Mouse (Mus musculus): ENCODE data around the gene Aldh1l1. TPM values are rescaled to one million over a fixed set of nuclear protein-coding genes. Genes with fewer than 3 reads are reported as not detected.

Aldh1l1 gene
- polyA plus RNA-seq, 1 experiment: 17.9 TPM

DNA sequence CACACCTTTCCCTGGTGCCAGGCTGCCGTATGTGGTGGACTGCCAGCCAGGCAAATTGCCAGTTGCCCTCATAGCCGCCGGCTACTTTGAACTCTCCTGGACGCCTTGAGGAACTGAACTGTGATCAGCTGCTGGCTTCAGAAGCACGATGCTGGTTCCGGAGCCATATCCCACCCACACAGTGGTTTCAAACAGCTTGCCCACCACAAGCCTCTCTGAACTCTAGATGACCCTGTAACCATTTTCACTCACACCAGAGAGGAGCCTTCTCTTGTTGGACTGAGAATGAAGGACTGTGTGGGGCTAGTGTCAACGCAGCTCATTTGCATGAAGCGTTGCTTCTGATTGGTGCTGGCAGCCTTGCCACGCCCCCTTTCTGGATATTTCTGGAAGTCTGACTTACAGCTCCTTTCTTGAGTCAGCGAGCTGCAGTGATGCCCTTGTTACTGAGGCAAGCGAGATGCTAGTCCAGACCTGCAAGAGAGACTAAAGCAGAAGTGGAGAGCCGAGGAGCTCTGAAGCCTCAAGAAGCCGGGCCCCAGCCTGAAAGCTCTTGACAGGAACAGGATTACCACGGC, 9.2 kb upstream of the Aldh1l1 start:
- 29% methylated on average over 14 of the region's 14 CpGs for WGBS
- DNase-seq: no peak
- H3K4me1 ChIP-seq (ENCODE audit: control insufficient read depth, insufficient read depth, low read length): peaks cover 13% of the 10 kb centered on the region
- no peak overlapping the region for H3K4me3 ChIP-seq (replicated peaks; ENCODE audit: extremely low read depth, low read depth, low read length)
- TF ChIP-seq CTCF (IDR thresholded peaks at IDR 0.05; ENCODE audit: insufficient read depth, low read length) (no peak), POLR2A (IDR thresholded peaks at IDR 0.05; ENCODE audit: borderline replicate concordance, extremely low read depth, low read depth, low read length) (no peak)

DNA sequence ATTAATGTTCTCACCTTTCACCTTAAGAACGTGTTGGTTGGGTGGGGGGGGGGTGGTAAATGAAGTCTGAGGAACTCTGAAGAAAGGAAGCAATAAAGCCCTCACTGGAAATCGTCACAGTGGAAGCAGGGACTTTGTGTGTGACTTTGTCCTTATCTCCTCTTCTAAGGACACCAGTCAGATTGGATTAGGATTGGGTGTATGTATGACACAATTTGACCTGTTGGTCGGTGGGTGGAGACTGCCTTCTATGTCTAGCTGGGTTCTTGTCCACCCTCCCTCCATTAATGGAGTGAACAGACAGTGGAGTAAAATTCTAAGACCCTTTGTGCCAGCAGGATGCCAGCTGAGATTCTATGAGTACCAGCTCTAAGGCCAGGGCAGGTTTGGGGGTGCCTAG, 2.0 kb upstream of the Aldh1l1 start:
- no peak for DNase-seq
- 55% methylated on average over 3 of the region's 3 CpGs for whole genome bisulfite sequencing
- Histone ChIP-seq H3K4me3 (replicated peaks; ENCODE audit: extremely low read depth, low read depth, low read length) (no peak overlapping the region), H3K4me1 (ENCODE audit: control insufficient read depth, insufficient read depth, low read length) (no peaks in the 10 kb centered on the region)
- TF ChIP-seq POLR2A (IDR thresholded peaks at IDR 0.05; ENCODE audit: borderline replicate concordance, extremely low read depth, low read depth, low read length) (no peak), CTCF (IDR thresholded peaks at IDR 0.05; ENCODE audit: insufficient read depth, low read length) (no peak)

DNA sequence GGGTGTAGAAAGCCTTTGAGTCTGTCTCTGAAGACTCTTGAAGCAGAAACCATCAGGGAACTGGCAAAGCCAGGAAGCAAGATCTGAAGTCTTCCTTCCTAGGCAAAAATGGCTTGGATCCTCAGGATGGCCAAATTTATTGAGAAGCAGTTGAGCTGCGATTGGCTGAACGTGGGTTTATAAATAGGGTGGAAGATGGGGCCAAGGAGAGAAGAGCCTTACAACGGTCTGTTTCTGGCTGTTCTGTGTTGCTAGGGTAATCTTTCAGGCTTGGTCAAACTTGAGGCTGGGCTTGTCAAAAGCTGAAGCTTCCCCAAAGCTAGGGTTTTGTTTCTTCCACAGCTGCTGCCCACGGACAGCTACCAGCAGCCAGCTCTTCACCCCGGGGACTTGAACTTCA, 1.4 kb upstream of the Aldh1l1 start:
- no peak for TF ChIP-seq POLR2A (IDR thresholded peaks at IDR 0.05; ENCODE audit: borderline replicate concordance, extremely low read depth, low read depth, low read length)
- no peak for TF ChIP-seq CTCF (IDR thresholded peaks at IDR 0.05; ENCODE audit: insufficient read depth, low read length)
- Histone ChIP-seq H3K4me1 (ENCODE audit: control insufficient read depth, insufficient read depth, low read length) (no peaks in the 10 kb centered on the region), H3K4me3 (replicated peaks; ENCODE audit: extremely low read depth, low read depth, low read length) (no peak overlapping the region)
- WGBS: 71% methylated on average over 5 of the region's 5 CpGs
- DNase-seq: no peak

DNA sequence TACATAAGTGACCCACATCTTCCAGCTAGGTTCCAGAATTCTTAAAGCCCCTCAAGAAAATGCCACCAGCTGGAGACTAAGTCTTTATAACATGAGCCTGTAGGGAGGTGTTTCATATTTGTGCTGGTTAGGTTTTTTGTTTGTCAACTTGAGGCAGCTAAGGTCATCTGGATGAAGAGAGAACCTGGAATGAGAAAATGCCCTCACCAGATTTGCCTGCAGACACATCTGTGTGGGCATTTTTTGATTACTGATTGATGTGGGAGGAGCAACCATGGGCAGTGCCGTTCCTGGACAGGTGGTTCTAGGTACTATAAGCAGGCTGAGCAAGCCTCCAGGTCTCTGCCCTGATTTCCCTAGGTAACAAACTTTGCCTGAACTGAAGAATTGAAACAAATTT, 1.3 kb downstream of the Aldh1l1 start:
- 74% methylated on average over 1 of the region's 1 CpGs for WGBS

DNA sequence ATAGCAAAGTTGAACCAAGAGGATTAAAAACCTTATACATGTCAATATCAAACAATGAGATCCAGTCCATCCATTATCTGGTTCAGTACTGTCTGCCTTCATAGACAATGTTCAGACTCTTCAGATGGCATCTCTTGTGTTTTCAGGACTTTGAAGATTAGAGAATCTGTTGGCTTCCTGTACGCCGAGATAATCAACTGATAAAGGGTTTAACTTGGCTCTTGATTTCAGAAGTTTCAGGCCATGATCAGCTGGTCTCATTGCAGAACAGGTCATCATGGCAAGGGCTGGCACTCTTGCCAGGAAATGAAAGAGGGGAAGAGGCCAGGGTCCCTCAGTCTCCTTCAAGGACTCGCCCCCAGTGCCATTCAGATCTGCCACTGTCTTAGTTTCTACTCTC, 3.3 kb downstream of the Aldh1l1 start:
- 67% methylated on average over 3 of the region's 3 CpGs for WGBS
- TF ChIP-seq CTCF (IDR thresholded peaks at IDR 0.05; ENCODE audit: insufficient read depth, low read length) (no peak), POLR2A (IDR thresholded peaks at IDR 0.05; ENCODE audit: borderline replicate concordance, extremely low read depth, low read depth, low read length) (no peak)
- DNase-seq: no peak
- Histone ChIP-seq H3K4me3 (replicated peaks; ENCODE audit: extremely low read depth, low read depth, low read length) (no peak overlapping the region), H3K4me1 (ENCODE audit: control insufficient read depth, insufficient read depth, low read length) (no peaks in the 10 kb centered on the region)

More for the DNA sequence above, 1.3 kb downstream of the Aldh1l1 start:
- Histone ChIP-seq H3K4me3 (replicated peaks; ENCODE audit: extremely low read depth, low read depth, low read length) (no peak overlapping the region), H3K4me1 (ENCODE audit: control insufficient read depth, insufficient read depth, low read length) (no peaks in the 10 kb centered on the region)
- DNase-seq: no peak
- no peak for TF ChIP-seq CTCF (IDR thresholded peaks at IDR 0.05; ENCODE audit: insufficient read depth, low read length)
- no peak for TF ChIP-seq POLR2A (IDR thresholded peaks at IDR 0.05; ENCODE audit: borderline replicate concordance, extremely low read depth, low read depth, low read length)

DNA sequence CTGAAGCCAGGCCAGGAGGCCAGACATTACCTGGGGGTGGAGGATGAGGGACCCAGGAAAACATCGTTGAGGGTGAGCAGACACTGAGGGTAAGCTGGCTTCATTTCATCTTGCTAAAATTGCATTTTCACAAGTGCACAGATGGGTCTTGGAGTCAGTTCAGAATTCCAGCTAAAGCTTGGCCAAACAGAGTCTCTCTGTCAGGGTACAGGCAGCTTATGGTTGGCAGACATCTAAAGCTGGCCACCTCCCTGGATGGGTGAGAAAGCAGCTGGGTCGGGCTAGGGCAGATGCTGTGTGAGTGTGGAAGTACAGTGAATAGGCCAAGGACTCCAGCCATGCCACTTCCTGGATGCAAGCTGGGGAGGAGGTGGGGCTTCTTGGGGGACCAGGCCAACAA, 4.7 kb downstream of the Aldh1l1 start:
- TF ChIP-seq CTCF (IDR thresholded peaks at IDR 0.05; ENCODE audit: insufficient read depth, low read length) (no peak), POLR2A (IDR thresholded peaks at IDR 0.05; ENCODE audit: borderline replicate concordance, extremely low read depth, low read depth, low read length) (no peak)
- Histone ChIP-seq H3K4me1 (ENCODE audit: control insufficient read depth, insufficient read depth, low read length) (no peaks in the 10 kb centered on the region), H3K4me3 (replicated peaks; ENCODE audit: extremely low read depth, low read depth, low read length) (no peak overlapping the region)
- 54% methylated on average over 2 of the region's 2 CpGs for WGBS
- DNase-seq: no peak

DNA sequence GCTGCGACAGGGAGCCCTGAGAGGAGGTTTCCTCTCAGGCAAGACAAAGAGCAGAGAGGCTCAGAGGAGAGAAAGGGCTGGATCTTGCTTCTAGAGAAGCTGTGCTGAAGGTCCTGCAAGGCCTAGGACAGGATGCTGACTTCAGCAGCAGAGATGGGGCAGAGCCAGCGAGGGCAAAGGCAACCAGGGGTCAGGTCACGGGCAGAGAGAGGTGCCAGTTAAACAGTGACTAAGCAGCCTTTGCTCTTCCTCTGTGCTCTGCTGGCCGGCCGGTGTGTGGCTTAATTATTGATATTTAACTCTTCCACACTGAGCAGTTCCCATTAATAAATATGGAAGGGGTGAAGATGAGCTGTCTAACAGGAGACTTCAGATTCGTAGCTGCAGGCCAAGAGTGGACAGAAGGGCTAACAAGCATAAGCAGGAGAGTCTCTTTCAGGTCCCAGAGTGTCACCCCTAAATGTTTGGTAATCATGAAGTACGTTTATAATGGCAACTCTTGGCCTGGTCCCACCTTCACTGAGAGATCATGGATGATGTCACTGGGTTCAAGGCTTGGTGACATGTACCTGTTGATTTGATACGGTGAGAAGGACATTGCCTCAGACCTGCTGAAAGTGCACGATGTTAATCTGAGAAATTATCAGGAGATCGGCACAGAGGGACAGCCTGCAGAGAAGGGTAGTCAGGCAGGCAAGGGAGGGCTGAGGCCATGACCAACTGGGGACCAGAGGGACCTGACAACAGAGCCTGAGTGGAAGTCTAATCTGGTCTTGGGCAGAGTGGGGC, 5.9 kb downstream of the Aldh1l1 start:
- TF ChIP-seq POLR2A (IDR thresholded peaks at IDR 0.05; ENCODE audit: borderline replicate concordance, extremely low read depth, low read depth, low read length) (no peak), CTCF (IDR thresholded peaks at IDR 0.05; ENCODE audit: insufficient read depth, low read length) (no peak)
- WGBS: 71% methylated on average over 10 of the region's 10 CpGs

DNA sequence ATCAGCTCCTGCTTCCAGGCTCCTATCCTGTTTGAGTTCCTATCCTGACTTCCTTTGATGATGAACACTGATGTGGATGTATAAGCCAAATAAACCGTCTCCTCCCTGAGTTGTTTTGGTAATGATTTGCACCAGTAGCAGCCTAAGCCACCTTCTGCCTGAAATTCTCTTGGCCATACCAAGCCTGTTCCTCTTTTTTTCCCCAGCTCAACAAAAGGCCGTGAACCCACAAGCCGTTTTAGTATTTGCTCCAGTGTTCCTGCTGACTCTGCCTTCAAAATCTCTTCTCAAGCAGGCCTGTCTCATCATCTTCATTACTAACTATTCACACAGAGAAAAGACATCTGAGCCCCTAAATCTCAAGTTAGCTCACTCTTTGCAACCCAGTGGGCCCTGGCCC, 7.9 kb downstream of the Aldh1l1 start:
- H3K4me3 ChIP-seq (replicated peaks; ENCODE audit: extremely low read depth, low read depth, low read length): no peak overlapping the region
- TF ChIP-seq CTCF (IDR thresholded peaks at IDR 0.05; ENCODE audit: insufficient read depth, low read length) (no peak), POLR2A (IDR thresholded peaks at IDR 0.05; ENCODE audit: borderline replicate concordance, extremely low read depth, low read depth, low read length) (no peak)
- H3K4me1 ChIP-seq (ENCODE audit: control insufficient read depth, insufficient read depth, low read length): no peaks in the 10 kb centered on the region
- 67% methylated on average over 3 of the region's 3 CpGs for WGBS
- DNase-seq: no peak

More for the DNA sequence above, 5.9 kb downstream of the Aldh1l1 start:
- no peak for DNase-seq
- Histone ChIP-seq H3K4me1 (ENCODE audit: control insufficient read depth, insufficient read depth, low read length) (no peaks in the 10 kb centered on the region), H3K4me3 (replicated peaks; ENCODE audit: extremely low read depth, low read depth, low read length) (no peak overlapping the region)

DNA sequence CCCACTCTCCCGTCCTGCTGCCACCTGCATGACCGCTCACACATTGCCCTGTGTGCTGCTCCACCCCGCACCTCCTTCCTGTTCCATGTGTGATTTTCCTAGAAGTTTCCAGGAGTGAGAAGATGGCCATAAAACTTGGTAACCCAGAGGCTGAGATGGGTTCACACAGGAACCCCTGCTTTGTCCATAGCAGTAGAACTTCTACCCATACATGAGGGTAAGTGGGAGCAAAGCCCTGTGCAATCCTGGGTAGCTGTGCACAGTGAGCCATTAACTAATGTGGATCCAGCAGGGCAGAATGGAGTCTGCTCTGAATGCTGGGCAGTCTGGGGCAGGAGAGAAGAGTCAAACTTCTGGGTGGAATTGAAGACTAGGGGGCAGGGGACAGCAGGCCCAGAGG, 8.3 kb downstream of the Aldh1l1 start:
- Histone ChIP-seq H3K4me1 (ENCODE audit: control insufficient read depth, insufficient read depth, low read length) (no peaks in the 10 kb centered on the region), H3K4me3 (replicated peaks; ENCODE audit: extremely low read depth, low read depth, low read length) (no peak overlapping the region)
- 93% methylated on average over 3 of the region's 3 CpGs for WGBS
- TF ChIP-seq POLR2A (IDR thresholded peaks at IDR 0.05; ENCODE audit: borderline replicate concordance, extremely low read depth, low read depth, low read length): no peak
- TF ChIP-seq CTCF (IDR thresholded peaks at IDR 0.05; ENCODE audit: insufficient read depth, low read length): no peak
- no peak for DNase-seq
